Mouse (Mus musculus): ENCODE measurements at regions not wholly inside any gene's neighbourhood (a gene's known extent, or its start where the extent isn't known, plus 50 kb on each side); places are given as distances from the start of the nearest gene placed in this dataset.

DNA sequence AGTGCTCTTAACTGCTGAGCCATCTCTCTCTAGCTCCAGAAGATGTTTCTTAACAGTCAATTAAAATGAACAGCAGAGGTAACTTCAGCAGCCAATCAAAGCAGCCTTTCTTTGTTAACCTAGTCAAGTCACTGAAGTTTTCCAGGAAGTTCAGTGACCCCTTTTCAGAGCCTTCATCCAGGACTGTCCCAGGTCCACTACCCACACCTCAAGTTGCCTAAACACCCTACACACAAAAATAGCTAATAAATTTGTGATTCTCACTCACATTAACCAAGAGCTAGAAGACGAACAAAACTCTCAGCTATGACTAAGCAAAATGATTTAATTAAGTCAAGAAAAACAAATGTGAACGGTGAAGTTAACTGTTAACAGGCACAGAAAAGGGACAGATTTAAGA lies 214.0 kb upstream of the Smim15 start:
- TF ChIP-seq HCFC1 (IDR thresholded peaks at IDR 0.05; ENCODE audit: borderline replicate concordance, insufficient read depth, low read length) (no peak), CHD2 (IDR thresholded peaks at IDR 0.05; ENCODE audit: low read depth, low read length) (no peak), ZC3H11A (IDR thresholded peaks at IDR 0.05; ENCODE audit: borderline replicate concordance, low read depth, low read length) (no peak), ZNF384 (IDR thresholded peaks at IDR 0.05; ENCODE audit: low read depth, low read length) (no peak), MAFK (IDR thresholded peaks at IDR 0.05; ENCODE audit: insufficient read depth, low read depth, low read length) (no peak)
